Mouse (Mus musculus) kidney, embryonic 14.5 days (tissue): Measurements from ENCODE around the gene Itga4. TPM values are rescaled to one million over a fixed set of nuclear protein-coding genes. Genes with fewer than 3 reads are reported as not detected.

Experiments used
- ATAC-seq: fragments of 200-750 bp; cut with Nextera tagmentation; 2 replicates; pipeline ENCODE4 v1.8.0; 2017; ENCODE audit warnings: moderate number of reproducible peaks, mild to moderate bottlenecking, moderate TSS enrichment, moderate library complexity; ENCODE audit not compliant: low FRiP score, low TSS enrichment
- H3K27ac ChIP-seq: fragments of 300-500 bp; sonication (generic); 2 replicates; pipeline ENCODE4 v1.5.1; 2014; ENCODE audit warnings: low read depth, mild to moderate bottlenecking, low read length, moderate library complexity, mixed read lengths
- H3K27me3 ChIP-seq: fragments of 300-500 bp; sonication (generic); 2 replicates; pipeline ENCODE4 v1.6.1; 2014; ENCODE audit warnings: mild to moderate bottlenecking, low read length; ENCODE audit not compliant: control insufficient read depth, insufficient read depth
- H3K36me3 ChIP-seq: fragments of 300-500 bp; sonication (generic); 2 replicates; pipeline ENCODE4 v1.6.1; 2014; ENCODE audit warnings: low read length, mixed read lengths; ENCODE audit not compliant: control insufficient read depth, insufficient read depth
- H3K4me1 ChIP-seq: fragments of 300-500 bp; sonication (generic); 2 replicates; pipeline ENCODE4 v1.6.1; 2014; ENCODE audit warnings: low read length, mixed read lengths; ENCODE audit not compliant: control insufficient read depth, insufficient read depth
- H3K4me2 ChIP-seq: fragments of 300-500 bp; sonication (generic); replicated peaks from 2 replicates; pipeline ENCODE4 v1.6.1; 2014; ENCODE audit warnings: low read depth, mild to moderate bottlenecking, low read length
- H3K4me3 ChIP-seq: fragments of 300-500 bp; sonication (generic); 2 replicates; pipeline ENCODE4 v1.5.1; 2014; ENCODE audit warnings: mild to moderate bottlenecking, low read length
- H3K9ac ChIP-seq: fragments of 300-500 bp; sonication (generic); 2 replicates; pipeline ENCODE4 v1.6.1; 2014; ENCODE audit warnings: low read depth, mild to moderate bottlenecking, low read length, moderate library complexity
- H3K9me3 ChIP-seq: fragments of 300-500 bp; sonication (generic); 2 replicates; pipeline ENCODE4 v1.6.1; 2016; ENCODE audit warnings: low read length; ENCODE audit not compliant: control insufficient read depth
- WGBS: fragments of 180-500 bp; shearing (Covaris S2); extraction: QIAGEN DNeasy Blood & Tissue Kit; methylation state at CpG from one replicate; pipeline ENCODE4 v1.1.7; 2014; 5-methylcytosine and 5-hydroxymethylcytosine counted together
- polyA plus RNA-seq: library from polyadenylated mRNA; unstranded; fragments of >200 nt; fragmentation: Nextera tagmentation; extraction: Ambion mirVana; gene quantifications from 2 replicates; pipeline ENCODE4 v1.2.1, GENCODE M21; 2014

Itga4 gene
- polyA plus RNA-seq, 1 experiment from 2014 or later: 7.9 TPM

DNA sequence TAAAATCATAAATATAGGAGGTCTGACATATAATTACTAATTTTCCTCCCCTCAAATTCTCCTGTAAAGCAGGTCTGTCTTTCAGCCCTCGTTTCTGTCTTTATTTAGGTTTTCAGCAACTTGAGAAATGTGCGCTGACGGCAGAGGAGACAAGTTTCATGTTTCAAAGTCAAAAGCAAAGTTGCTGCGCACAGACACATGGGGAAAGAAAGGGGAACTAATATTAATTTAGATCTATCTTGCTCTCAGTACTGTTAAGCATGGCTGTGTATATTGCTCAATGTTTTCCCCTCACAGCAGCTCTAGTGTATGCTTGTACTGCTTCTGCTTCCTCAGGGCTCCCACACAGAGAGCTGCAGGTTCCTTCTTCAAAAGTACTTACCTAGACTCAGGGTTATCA, 1.7 kb downstream of the Itga4 start:
- Histone ChIP-seq H3K9ac (no peak overlapping the region), H3K27ac (no peak overlapping the region), H3K9me3 (no peaks in the 10 kb centered on the region), H3K27me3 (no peaks in the 10 kb centered on the region), H3K4me3 (peak overlapping the region; percentile 49; the same call in 1 of the 2 replicates), H3K4me2 (peak overlapping the region; percentile 91; the same call in 1 of the 2 replicates), H3K4me1 (peaks cover 18% of the 10 kb centered on the region; the same call in 1 of the 2 replicates), H3K36me3 (no peaks in the 10 kb centered on the region)
- no peak for ATAC-seq
- 23% methylated on average over 4 of the region's 4 CpGs for WGBS

DNA sequence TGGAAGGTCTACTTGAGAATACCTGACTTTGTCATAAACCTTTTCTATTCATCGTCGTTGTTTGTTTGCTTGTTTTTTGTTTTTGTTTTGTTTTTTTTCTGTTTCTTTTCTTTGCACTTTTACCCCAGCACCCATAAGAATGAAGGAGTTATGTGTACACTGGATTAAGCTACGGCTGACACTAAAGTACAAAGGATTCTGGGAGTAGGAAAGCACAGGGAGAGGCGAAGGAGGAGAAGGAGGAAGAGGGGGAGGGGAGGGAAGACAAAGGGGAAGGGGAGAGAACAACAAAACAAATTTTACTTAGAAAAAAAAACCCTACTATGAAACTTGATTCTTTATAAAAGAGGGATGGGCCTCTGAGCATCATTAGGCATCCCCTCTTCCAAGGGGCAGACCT, 2.2 kb downstream of the Itga4 start:
- no peaks in the 10 kb centered on the region for H3K9me3 ChIP-seq
- no peak overlapping the region for H3K9ac ChIP-seq
- H3K27me3 ChIP-seq: no peaks in the 10 kb centered on the region
- no peak for ATAC-seq
- no peak overlapping the region for H3K27ac ChIP-seq
- WGBS: 84% methylated on average over 4 of the region's 4 CpGs
- peaks cover 18% of the 10 kb centered on the region; the same call in 1 of the 2 replicates for H3K4me1 ChIP-seq
- no peak overlapping the region for H3K4me3 ChIP-seq
- H3K36me3 ChIP-seq: no peaks in the 10 kb centered on the region
- no peak overlapping the region for H3K4me2 ChIP-seq

DNA sequence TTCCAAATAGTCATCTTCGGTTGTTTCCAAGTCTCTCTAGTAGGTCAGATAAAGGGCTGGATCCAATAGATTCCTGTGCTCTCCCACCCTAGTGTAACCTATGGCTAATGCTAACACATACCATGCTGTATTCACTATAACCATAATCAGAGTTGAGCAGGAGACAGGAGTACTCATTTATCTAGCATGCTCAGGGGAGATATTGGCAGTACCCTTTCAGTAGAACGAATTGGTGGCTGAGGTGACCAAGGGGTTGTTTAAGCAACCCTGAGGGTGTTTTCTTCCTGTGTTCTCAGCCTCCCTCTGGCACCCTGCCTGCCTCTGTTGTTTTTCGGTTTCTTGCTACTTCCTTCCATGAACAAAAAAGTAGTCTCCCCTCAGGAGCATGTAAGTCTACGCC, 4.1 kb downstream of the Itga4 start:
- peaks cover 13% of the 10 kb centered on the region; the same call in 1 of the 2 replicates for H3K4me1 ChIP-seq
- H3K36me3 ChIP-seq: no peaks in the 10 kb centered on the region
- H3K27me3 ChIP-seq: no peaks in the 10 kb centered on the region
- WGBS: 77% methylated on average over 4 of the region's 4 CpGs
- H3K4me3 ChIP-seq: no peak overlapping the region
- no peak overlapping the region for H3K4me2 ChIP-seq
- H3K9me3 ChIP-seq: no peaks in the 10 kb centered on the region
- H3K9ac ChIP-seq: no peak overlapping the region
- ATAC-seq: no peak
- no peak overlapping the region for H3K27ac ChIP-seq

DNA sequence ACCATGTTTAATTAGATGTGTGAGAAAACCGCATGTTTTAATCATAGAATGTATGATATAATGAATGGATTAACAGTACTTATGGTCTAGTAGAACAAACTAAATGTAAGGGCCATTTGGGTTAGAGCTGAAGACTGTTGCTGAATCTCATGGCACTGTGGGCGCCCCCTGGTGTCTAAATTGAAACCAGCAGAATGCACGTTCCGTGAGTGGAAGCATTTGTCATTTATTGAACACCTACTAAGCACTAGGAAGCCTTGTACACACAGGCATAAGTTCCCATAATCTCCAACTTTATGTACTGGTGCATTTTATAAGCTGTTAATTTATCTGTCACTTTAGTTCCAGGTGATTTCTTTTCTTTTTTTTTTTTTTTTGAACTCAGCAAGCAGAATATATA, 10.4 kb downstream of the Itga4 start:
- H3K9me3 ChIP-seq: no peaks in the 10 kb centered on the region
- no peak overlapping the region for H3K9ac ChIP-seq
- 45% methylated on average over 4 of the region's 4 CpGs for WGBS
- ATAC-seq: no peak
- no peaks in the 10 kb centered on the region for H3K27me3 ChIP-seq
- no peak overlapping the region for H3K4me3 ChIP-seq
- no peaks in the 10 kb centered on the region for H3K36me3 ChIP-seq
- H3K27ac ChIP-seq: no peak overlapping the region
- H3K4me1 ChIP-seq: no peaks in the 10 kb centered on the region
- no peak overlapping the region for H3K4me2 ChIP-seq

DNA sequence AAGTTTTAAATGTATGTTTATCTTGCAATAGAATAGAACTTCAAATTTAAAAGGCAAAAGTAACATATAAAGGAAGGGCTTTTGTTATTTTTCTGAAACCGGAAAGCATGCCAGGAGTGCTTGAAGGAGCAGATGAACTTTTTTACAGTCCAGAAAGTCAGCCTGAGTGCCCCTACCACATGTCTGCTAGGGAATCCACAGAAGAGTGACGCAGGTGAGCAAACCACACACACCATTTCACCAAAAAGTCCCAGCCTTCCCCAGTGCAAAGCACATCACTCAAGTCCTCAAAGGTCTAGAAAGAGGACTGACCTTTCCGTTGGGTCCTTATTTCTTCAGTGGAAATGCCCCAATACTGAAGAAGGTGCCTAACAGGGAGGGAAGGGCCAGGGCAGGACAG, 11.3 kb downstream of the Itga4 start:
- no peaks in the 10 kb centered on the region for H3K36me3 ChIP-seq
- ATAC-seq: no peak

DNA sequence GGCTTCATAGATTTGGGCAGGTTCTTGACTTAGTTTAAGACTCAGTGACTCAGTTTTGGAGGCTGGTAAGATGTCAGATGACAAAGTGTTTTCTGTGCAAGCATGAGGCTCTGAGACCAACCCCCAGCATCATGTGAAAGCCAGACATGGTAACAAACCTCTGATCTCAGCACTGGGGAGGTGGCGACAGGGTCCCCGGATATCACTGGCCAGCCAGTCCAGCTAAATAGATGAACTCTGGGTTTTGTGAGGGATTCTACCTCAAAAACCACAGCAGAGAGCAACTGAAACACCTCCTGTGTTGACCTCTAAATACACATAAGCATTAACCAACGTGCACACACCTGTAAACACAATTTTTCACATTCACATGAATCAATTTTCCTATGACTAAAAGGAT, 12.0 kb downstream of the Itga4 start:
- H3K4me2 ChIP-seq: no peak overlapping the region
- no peak overlapping the region for H3K4me3 ChIP-seq
- H3K27me3 ChIP-seq: no peaks in the 10 kb centered on the region
- H3K9ac ChIP-seq: no peak overlapping the region
- no peak overlapping the region for H3K27ac ChIP-seq
- ATAC-seq: no peak
- no peaks in the 10 kb centered on the region for H3K36me3 ChIP-seq
- no peaks in the 10 kb centered on the region for H3K4me1 ChIP-seq
- no peaks in the 10 kb centered on the region for H3K9me3 ChIP-seq
- 87% methylated on average over 3 of the region's 3 CpGs for WGBS

More for the DNA sequence above, 11.3 kb downstream of the Itga4 start:
- Histone ChIP-seq H3K4me2 (no peak overlapping the region), H3K9me3 (no peaks in the 10 kb centered on the region), H3K27me3 (no peaks in the 10 kb centered on the region), H3K9ac (no peak overlapping the region), H3K4me1 (no peaks in the 10 kb centered on the region), H3K4me3 (no peak overlapping the region), H3K27ac (no peak overlapping the region)
- 90% methylated on average over 3 of the region's 3 CpGs for WGBS

DNA sequence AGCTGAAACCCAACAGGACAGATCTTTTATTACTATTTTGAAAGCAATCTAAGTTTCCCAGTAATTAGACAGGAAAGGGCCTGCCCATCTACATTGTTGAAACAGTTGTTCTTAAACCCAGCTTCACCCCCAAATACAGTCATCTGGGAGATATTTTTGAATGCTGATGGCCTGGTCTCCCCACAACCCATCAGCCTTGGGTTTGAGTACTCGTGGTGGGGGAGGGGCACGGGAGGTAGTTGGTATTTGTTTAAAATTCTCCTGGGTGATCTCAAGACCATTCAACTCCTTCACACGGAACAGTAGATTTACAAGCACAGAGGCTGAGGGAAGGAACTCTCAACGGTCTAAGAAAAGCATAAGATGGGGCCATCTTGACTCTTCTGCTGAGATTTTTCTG, 13.6 kb downstream of the Itga4 start:
- Histone ChIP-seq H3K27me3 (no peaks in the 10 kb centered on the region), H3K4me2 (no peak overlapping the region), H3K27ac (no peak overlapping the region), H3K9ac (no peak overlapping the region), H3K9me3 (no peaks in the 10 kb centered on the region), H3K36me3 (no peaks in the 10 kb centered on the region), H3K4me1 (no peaks in the 10 kb centered on the region), H3K4me3 (no peak overlapping the region)
- no peak for ATAC-seq
- 47% methylated on average over 4 of the region's 4 CpGs for WGBS

DNA sequence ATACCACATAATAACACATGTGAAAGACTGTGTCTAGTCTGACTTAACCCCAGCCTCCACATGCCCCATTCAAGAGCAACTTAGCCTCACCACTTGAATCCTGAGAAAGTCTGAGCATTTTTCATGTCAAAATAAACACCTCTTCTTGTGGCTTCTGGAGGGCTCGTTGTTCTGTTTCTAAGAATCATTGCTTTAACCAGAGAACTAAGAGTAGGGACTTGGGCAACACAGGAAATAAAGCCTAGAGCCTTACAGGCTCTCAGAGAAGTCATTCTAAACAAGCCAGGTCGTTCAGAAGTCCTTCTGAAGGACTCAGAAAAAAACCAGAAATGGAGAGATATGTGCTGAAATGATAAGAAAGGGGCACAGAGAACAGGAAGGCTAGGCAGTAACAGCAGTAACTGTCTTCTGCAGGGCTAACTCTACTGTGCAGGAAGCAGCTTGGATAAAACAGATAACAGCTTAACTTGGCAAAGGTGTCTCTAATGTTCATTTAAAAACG, 14.9 kb downstream of the Itga4 start:
- no peak overlapping the region for H3K4me2 ChIP-seq
- H3K4me3 ChIP-seq: no peak overlapping the region
- no peak overlapping the region for H3K27ac ChIP-seq
- 54% methylated on average over 3 of the region's 3 CpGs for WGBS
- H3K36me3 ChIP-seq: no peaks in the 10 kb centered on the region
- no peak for ATAC-seq
- H3K4me1 ChIP-seq: no peaks in the 10 kb centered on the region
- no peaks in the 10 kb centered on the region for H3K27me3 ChIP-seq
- H3K9me3 ChIP-seq: no peaks in the 10 kb centered on the region
- no peak overlapping the region for H3K9ac ChIP-seq

DNA sequence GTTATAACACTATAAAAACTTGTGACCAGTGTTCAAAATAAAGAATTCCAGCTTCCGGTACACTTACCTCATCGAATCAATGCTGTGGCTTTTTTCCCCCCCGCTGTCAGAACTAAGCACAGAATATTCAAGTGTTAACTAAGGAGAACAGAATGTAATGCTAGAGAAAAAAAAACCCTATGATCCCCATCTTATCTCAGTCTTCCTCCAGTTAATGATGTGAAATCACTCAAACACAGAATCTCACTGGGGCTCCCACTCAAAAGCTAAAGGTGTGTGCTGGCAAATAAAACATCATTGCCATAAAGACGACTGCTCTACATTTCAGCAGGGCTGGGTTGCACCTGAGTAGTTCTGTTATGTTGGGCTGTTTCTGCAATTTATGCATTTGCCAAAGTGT, 16.6 kb downstream of the Itga4 start:
- H3K36me3 ChIP-seq: no peaks in the 10 kb centered on the region
- 93% methylated on average over 4 of the region's 4 CpGs for WGBS
- H3K4me2 ChIP-seq: no peak overlapping the region
- ATAC-seq: no peak
- no peaks in the 10 kb centered on the region for H3K4me1 ChIP-seq
- no peaks in the 10 kb centered on the region for H3K27me3 ChIP-seq
- H3K27ac ChIP-seq: no peak overlapping the region
- no peak overlapping the region for H3K4me3 ChIP-seq
- H3K9ac ChIP-seq: no peak overlapping the region
- no peaks in the 10 kb centered on the region for H3K9me3 ChIP-seq
